ENCODE assay signal across 12 mouse cellular contexts in genomic region chr12:72694438-72694837, GRCm38 (mm10). TPM values are rescaled to one million over a fixed set of nuclear protein-coding genes. Genes with fewer than 3 reads are reported as not detected.
DNase-seq lines count a peak whose midpoint lies in the region; ATAC-seq and TF ChIP-seq lines count a peak whose summit lies in the region.
"Had no signal": no experiment of that assay in that cellular context is flagged by ENCODE, and none has a peak within 500 bp of the region (broad histone marks: within the 10 kb centered on the region; RNA-seq: fewer than 3 reads in every experiment).

No protein-coding gene starts in this region.

- WGBS in heart, embryonic 11.5 days (ENCODE audit: insufficient replicate concordance), result 69% methylated on average over 12 of the region's 12 CpGs

- intact Hi-C loops in gastrocnemius, postnatal 14 days (cut with DNase I; ENCODE audit: low total_unique reads), result no loop called here

- H3K4me1 ChIP-seq in heart, embryonic 11.5 days (ENCODE audit: control insufficient read depth, insufficient read depth, low read length), result no peaks in the 10 kb centered on the region
- H3K4me1 ChIP-seq: liver, embryonic 13.5 days had no signal

- no peak overlapping the region for H3K27ac ChIP-seq in heart, embryonic 11.5 days (ENCODE audit: low read depth, low read length)
- H3K27ac ChIP-seq: kidney, postnatal 0 days; liver, embryonic 13.5 days had no signal

- no peak for ATAC-seq in heart, embryonic 11.5 days (replicated peaks; ENCODE audit: insufficient number of reproducible peaks, low FRiP score, low TSS enrichment)

- H3ac ChIP-seq in myocyte (ENCODE audit: control insufficient read depth, insufficient read length), result no peak overlapping the region

- TF ChIP-seq POLR2A in myocyte (IDR thresholded peaks at IDR 0.05; ENCODE audit: insufficient read length, low read depth), result no peak

- DNase-seq in heart, adult 9 months (ENCODE audit: low spot score in 2 of 2), result peak; percentile 11 to 33
- peak; percentile 7 for DNase-seq in ovary, postnatal 36 days (ENCODE audit: low spot score)
- no peak for DNase-seq in ovary, postnatal 10 days (ENCODE audit: low spot score)
- DNase-seq in gastrocnemius, postnatal 14 days, result peak; percentile 24
- DNase-seq in spleen, adult 12 weeks (ENCODE audit: low spot score), result no peak
- no peak for DNase-seq in frontal cortex, postnatal 14 days (ENCODE audit: low spot score in 2 of 2)
- DNase-seq: liver, embryonic 13.5 days; thymus, postnatal 25 days had no signal

- no peak overlapping the region for H3K9ac ChIP-seq in heart, embryonic 11.5 days (ENCODE audit: low read depth, low read length)
- H3K9ac ChIP-seq: liver, embryonic 13.5 days had no signal

- H3K79me2 ChIP-seq in myocyte (ENCODE audit: control insufficient read depth, insufficient read depth), result no peaks in the 10 kb centered on the region

- no peak overlapping the region for H3K4me2 ChIP-seq in heart, embryonic 11.5 days
- peak overlapping the region; percentile 98 for H3K4me2 ChIP-seq in myocyte (ENCODE audit: low read depth)
- H3K4me2 ChIP-seq: liver, embryonic 13.5 days had no signal

- no peaks in the 10 kb centered on the region for H3K27me3 ChIP-seq in heart, embryonic 11.5 days (ENCODE audit: control insufficient read depth, insufficient read depth, low read length)
- H3K27me3 ChIP-seq in myocyte (ENCODE audit: control insufficient read depth, insufficient read depth, insufficient read length), result no peaks in the 10 kb centered on the region
- H3K27me3 ChIP-seq: liver, embryonic 13.5 days had no signal

- H3K9me3 ChIP-seq in heart, embryonic 11.5 days (replicated peaks; ENCODE audit: control insufficient read depth, low read length), result no peaks in the 10 kb centered on the region
- H3K9me3 ChIP-seq: liver, embryonic 13.5 days had no signal

- no peaks in the 10 kb centered on the region for H3K36me3 ChIP-seq in heart, embryonic 11.5 days (ENCODE audit: control insufficient read depth, insufficient read depth, low read length)
- H3K36me3 ChIP-seq in myocyte (ENCODE audit: control insufficient read depth, insufficient read depth), result no peaks in the 10 kb centered on the region
- H3K36me3 ChIP-seq: liver, embryonic 13.5 days had no signal

- no peak overlapping the region for H3K4me3 ChIP-seq in heart, embryonic 11.5 days (ENCODE audit: low read depth, low read length)
- peak overlapping the region; percentile 13 for H3K4me3 ChIP-seq in myocyte
- H3K4me3 ChIP-seq: liver, embryonic 13.5 days had no signal

TF ChIP-seq in myocyte, 11 proteins besides CTCF, POLR2A, EP300 and RAD21:
- TF ChIP-seq USF1 (IDR thresholded peaks at IDR 0.05; ENCODE audit: low read depth) (no peak), TCF3 (IDR thresholded peaks at IDR 0.05; ENCODE audit: insufficient read length, low read depth) (peak; percentile 26), TCF12 (IDR thresholded peaks at IDR 0.05; ENCODE audit: insufficient read depth, poor library complexity, severe bottlenecking) (peak; percentile 3), MYOG (IDR thresholded peaks at IDR 0.05; ENCODE audit: control insufficient read depth in 1 of 3, insufficient read depth in 1 of 3, insufficient read length in 2 of 3, low read depth in 2 of 3) (peak in 2 of 3 experiments; percentile 80 to 91), E2F4 (IDR thresholded peaks at IDR 0.05; ENCODE audit: insufficient read depth) (no peak), MYOD1 (IDR thresholded peaks at IDR 0.05; ENCODE audit: control insufficient read depth in 1 of 3, insufficient read length in 2 of 3, low read depth in 2 of 3) (peak; percentile 27 to 79 (median 55)), REST (IDR thresholded peaks at IDR 0.05; ENCODE audit: insufficient read depth, insufficient read length) (no peak)

RNA-seq across cellular contexts. Expression of gene Dhrs7, which starts 29.7 kb away (rescaled TPM):
- polyA plus RNA-seq in heart, embryonic 11.5 days (2014; fragmentation: Nextera tagmentation; extraction: Ambion mirVana), result 33.1 and 35.9 TPM in 2 replicates
- total RNA-seq in gastrocnemius, postnatal 14 days (2021), result 10 to 100 TPM; 21.9 to 26.7 TPM
- 111 TPM for polyA plus RNA-seq in myocyte (2012; fragmentation: generic; extraction: Trizol)

RNA-seq across cellular contexts. Expression of gene Gm4756, which starts 45.0 kb away (rescaled TPM):
- polyA plus RNA-seq in heart, embryonic 11.5 days (2014; fragmentation: Nextera tagmentation; extraction: Ambion mirVana), result not detected in 2 replicates
- total RNA-seq in gastrocnemius, postnatal 14 days (2021), result not detected
- not detected for polyA plus RNA-seq in myocyte (2012; fragmentation: generic; extraction: Trizol)
- polyA plus RNA-seq: forebrain, embryonic 11.5 days; kidney, postnatal 0 days; liver, embryonic 13.5 days had no signal

Comparison
In these comparisons a context has a peak if more than half of its experiments do, and no peak if none do; other contexts are left out.
1. DNase-seq: peak in heart, adult 9 months (2 of 2), ovary, postnatal 36 days (single experiment) and gastrocnemius, postnatal 14 days (single experiment); none in ovary, postnatal 10 days (single experiment), spleen, adult 12 weeks (single experiment) and frontal cortex, postnatal 14 days (0 of 2).